Mouse (Mus musculus): ENCODE measurements at regions not wholly inside any gene's neighbourhood (a gene's known extent, or its start where the extent isn't known, plus 50 kb on each side); places are given as distances from the start of the nearest gene placed in this dataset.

DNA sequence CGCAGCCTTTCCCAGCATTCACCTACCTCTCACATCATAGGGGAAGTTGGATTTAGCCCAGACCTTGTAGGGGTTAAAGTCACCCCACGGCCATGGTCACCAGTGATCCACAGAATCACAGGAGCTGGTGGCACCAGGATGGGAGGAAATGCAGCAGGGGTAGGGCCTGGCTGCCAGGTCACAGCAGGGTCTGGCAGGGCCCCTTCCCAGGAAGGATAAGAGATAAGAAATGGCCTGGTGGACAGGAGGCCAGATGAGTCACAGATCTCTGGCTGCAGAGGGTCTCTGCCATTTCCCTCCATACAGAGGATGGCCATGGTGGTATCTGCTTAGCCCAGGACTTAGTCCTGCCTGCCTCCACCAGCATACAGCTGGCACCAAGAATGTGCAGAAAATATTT, 103.0 kb downstream of the Cstad start:
- no peak for DNase-seq

DNA sequence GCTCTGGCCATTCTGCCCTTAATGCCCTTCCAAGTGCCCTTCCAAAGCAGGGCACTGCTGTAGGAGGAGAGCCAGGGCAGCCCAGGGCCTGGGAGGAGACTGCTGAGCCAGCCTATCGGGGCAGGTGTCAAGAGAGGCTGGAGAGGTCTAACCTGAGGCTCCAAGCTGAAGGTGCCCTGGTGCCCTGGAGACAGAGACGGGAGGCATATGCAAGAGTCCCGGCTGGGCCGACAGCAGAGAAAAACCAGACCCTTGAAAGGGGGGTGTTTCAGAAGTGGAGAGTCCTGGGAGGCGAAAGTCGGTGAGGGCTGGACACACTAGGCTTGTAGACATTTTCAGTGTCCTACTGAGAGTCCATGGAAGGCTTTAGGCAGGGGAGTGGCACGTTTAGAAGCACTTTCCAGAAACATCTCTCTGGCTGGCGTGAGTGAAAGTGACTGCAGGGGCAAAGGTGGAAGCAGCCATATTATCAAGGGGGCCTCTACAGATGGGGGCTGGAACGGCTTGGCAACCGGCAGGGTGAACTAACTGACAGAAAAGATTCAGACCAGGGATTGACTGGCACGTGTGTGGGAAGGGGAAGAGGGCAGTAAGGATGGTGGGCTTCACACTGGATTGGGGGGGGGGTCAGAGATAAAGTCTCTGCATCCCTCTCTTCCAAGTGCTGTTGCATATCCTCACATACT, 101.1 kb downstream of the Cstad start:
- peak; percentile 6 for DNase-seq

DNA sequence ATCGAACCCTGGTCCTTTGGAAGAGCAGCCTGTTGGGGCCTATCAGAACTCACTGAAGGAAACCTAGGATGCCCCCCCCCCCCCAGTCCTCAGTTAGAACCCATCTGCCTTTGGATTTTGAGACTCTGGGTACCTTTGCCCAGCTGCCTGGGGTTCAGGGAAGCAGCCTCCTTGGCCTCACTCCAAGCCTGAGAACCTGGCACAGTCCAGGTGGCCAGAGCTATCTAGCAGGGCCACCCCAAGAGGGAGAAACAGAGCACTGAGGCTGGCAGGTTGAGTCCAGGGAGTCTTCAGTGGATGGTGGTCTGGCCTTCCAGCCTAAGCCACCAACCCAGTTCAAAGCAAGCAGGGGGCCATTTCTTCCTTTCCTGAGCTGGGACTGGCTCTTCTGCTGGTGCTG, 100.2 kb downstream of the Cstad start:
- no peak for DNase-seq

DNA sequence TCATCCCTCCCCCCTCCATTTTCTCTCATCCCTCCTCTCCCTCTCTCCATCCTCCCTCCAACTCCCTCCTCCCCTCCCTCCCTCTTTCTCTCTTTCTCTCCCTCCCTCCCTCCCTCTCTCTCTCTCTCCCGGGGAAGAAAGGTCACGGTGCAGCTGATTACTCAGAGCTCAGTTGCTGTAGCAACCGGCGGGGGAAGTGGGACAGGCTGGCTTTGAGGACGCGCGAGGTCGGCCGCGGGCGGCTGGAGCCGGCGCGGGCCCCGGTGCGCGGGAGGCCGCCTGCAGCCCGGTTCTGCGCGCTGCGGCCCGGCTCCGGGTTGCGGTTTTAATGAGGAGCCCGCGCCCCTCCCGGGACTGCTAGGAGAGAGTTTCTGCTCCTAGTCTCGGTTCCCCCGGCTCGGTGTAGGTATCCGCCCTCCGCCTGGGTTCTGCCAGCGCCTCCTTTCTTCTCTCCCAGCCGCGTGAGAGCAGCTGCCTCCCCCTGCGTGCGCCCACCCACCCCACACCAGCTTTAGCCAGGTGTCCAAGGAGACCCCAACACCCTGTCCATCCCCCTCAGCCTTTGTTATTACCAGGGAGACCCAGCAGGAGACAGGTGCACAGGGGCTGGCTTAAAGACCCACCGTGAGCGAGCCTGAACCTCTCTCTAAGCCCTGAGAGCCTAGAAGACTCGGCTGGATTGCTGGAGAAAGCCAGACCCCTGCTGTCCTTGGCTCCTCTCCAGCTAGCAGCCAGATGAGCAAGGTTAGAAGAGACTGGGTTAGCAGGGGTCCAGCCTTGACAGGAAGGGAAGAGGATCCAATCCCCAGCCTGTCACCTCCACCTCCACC, 98.6 kb downstream of the Cstad start:
- peak; percentile 99 for DNase-seq

DNA sequence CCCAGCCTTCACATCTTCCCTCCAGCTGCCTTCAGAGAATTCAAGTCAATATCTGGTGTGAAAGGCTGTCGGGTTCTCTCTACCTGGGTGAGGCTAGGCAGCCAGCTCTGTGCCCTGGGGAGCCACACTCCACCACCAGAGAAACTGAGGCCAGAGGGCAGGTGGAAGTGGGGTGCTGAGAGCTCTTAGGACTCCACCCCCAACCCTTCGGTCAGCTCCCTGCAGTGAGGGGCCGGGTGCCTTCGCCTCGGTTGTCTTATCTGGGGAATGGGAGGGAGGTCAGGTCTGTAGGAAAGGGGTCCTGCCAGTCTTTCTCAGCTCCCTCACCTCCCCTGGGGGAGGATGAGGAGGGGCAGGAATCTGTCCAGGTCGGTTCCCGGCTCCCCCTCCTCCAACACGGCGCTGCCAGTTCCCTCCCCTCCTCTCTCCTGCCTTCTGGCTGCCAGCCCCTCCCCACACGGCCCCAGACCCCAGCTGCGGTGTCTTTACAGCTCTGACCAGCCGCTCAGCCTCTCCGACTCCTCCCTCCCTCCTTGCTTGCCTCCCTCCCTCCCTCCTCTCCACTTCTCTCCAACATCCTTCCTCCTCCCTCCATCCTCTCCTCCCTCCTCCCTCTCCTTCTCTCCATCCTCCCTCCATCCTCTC, 97.8 kb downstream of the Cstad start:
- DNase-seq: no peak

DNA sequence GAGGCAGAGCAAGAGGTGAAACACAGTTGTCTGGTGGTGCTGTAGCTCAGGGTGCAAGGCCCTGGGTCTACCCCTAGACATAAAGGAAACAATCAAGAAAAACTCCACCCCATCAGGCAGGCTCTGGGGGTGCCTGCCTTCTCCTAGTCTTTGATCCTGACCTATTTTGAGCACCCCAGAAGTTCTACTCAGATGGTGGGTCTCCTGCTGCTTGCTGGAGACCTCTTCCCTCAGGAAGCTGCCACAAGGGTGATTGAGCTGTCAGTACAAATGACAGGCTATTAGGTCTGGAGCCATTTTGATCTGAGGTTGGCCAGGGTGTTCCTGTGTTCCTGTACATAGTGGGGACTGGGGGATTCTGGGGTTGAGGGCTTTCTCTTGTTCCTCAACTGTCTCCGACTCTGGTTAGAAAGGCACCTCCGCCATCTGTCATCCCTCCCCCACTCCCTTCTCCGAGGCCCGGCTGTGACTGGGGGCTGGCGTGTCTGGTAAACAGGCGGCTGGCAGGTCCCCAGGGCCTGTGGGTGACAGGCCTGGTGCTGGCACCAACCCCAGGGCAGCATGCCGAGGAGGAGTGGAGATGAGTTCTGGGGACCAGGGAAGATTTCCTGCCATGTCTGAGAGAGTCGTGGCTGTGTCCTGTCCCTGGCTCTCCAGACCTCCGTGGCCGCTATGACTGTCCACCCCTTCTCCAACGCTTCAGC, 97.2 kb downstream of the Cstad start:
- peak; percentile 80 for DNase-seq

DNA sequence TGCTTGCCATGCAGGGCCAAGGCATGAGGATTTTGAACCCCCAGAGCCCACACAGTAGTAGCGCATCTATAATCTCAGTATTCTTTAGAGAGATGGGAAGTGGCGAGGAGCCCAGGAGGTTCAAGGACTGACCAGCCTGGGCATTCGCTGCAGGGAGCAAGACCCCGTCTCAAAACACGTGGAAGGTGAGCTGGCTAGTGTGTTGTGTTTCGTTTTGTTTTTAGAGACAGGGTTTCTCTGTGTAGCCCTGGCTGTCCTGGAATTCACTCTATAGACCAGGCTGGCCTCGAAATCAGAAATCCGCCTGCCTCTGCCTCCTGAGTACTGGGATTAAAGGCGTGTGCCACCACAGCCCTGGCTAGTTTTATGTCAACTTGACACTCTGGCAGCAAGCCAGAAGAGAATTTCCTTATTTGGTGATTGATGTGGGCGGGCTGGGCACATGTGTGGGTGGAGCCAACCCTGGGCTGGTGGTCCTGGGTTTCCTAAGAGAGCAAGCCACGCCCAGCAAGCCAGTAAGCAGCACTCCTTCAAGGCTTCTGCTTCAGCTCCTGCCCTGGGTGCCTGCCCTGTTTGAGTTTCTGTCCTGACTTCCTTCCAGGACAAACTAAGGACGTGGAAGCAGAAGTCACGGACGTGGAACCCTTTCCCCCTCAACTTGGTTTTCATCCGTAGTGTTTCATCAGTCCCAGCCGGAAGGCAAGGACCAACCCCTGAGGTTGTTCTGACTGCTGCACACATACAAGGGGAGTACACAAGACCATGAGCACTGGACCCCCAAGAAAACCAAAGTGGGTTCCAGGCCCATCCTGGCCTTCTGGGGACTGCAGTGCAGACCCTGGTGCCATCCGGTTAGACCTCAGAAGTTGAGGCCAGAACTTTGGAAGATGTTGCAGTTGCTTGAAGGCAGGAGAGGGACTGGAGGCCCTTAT, 96.4 kb downstream of the Cstad start:
- peak; percentile 71 for DNase-seq

DNA sequence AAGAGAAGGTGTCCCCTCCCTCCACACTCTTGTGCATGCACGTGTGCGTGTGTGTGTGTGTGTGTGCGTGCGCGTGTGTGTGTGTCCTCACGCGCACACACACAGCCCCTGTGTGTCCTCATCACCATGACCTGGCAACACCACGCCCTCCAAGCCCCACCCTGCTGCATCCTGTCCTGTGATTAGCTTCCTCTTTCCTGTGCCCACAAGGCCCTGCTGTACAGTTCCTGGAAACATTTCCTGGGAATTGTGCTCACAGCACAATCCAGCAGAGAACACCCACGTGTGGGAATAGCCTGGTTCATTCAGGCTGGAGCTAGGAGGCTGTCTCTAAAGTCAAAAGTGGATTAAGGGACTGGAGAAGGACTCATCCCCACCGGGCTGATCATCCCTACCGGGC, 95.5 kb downstream of the Cstad start:
- no peak for DNase-seq

DNA sequence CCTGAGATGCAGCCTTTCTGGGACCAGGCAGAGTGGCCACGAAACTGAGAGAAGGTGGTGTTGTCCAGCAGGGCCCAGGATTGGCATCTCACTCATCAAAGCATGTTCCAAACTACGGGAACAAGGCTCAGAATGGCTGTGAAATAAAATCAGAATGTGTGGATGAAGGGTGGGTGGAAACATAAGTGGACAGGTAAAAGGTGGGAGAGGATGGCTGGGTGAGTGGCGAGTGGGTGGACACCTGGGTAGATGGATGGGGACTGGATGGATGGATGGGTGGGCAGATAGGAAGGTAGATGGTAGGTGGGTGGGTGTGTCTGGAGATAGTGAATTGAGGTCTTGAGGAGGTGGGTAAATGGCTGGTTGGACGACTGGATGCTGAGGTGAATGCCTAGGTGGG, 93.6 kb downstream of the Cstad start:
- no peak for DNase-seq

DNA sequence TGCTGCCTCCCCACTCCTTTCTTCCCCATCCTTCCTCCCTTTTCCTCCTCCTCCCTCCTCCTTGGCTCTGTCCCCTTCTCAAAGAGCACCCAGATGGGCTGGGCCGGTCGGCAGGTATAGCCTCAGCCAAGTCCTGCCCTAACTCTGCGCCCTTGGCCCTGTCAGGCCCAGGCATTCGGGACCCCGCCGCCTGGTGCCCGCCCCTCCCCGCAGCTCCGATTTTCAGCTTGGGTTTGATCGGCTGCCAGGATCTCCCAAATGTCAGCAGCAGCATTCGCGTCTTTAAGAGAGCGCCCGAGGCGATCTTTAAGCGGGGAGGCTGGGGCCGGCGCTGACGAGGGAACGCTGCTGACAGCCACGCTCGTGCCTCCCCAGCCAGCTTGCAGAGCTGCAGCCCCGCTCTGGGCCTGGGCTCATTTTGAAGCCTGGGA, 92.3 kb downstream of the Cstad start:
- DNase-seq: peak; percentile 77

DNA sequence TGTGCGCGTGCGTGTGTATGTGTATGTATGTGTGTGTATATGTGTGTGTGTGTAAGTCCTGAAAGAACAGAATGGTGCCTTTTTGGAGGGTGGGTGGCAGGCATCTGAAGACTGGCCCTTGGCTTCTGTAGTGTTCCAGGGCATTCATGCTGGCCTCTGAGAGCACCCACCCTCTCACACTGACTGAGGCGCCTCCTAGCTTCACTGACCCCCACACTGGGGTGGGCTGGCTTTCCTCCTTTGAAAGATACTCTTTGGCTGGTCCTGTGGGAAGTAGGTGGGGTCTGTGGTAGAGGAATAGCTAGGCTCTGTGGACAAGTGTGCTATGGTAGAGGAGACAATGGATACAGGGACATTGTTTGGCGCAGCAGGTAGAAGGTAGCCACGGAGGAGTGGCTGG, 91.5 kb downstream of the Cstad start:
- no peak for DNase-seq

DNA sequence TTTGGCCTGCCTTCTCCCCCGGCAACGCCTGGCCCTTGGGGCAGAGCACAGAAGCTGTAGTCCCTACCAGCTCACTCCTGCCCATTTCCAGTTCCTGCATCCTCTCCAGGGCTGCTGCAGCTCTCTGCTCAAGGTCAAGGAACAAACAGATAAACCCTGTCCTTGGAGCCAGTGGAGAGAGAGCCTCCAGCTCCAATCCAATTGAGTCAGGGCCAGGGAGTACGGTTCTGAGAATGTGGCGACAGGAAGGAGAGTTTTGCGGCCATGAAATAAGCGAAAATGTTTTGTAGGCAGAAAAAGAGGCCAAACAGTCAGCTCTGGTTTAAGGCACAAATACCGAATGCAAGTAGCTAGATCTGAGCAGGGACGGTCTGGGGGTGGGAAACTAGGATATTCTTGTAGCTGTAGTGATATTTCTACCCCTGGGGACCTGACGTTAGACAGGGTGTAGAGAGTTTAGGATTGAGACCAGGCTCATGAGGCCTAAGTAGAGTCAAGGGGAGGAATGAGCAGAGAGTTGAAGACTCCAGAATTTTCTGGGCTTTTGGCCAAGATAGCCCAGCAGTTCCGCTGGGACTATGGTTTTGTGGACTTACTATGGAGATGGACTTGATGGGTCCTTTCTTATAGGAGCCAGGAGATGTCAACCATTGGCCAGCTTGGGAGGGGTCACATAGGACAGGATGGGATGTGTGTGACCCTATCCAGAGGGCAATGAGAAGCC, 90.5 kb downstream of the Cstad start:
- no peak for DNase-seq

DNA sequence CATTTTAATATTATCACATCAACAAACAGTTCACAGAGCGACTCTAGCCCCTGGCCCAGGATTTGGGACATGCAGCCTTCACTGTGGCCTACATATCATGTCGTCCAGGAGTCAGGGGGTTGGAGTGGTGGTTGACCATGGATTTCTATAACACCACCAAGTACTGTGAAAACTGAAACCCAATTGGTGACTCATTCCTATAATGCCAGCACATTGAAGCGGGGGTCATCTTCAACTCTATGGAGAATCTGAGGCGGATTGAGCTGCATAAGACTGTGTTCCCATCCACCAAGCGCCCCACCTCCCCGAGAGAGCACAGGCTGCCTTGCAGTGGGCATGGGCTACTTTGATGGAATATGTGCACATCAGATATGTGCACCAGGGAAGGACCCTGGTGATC, 89.6 kb downstream of the Cstad start:
- no peak for DNase-seq

DNA sequence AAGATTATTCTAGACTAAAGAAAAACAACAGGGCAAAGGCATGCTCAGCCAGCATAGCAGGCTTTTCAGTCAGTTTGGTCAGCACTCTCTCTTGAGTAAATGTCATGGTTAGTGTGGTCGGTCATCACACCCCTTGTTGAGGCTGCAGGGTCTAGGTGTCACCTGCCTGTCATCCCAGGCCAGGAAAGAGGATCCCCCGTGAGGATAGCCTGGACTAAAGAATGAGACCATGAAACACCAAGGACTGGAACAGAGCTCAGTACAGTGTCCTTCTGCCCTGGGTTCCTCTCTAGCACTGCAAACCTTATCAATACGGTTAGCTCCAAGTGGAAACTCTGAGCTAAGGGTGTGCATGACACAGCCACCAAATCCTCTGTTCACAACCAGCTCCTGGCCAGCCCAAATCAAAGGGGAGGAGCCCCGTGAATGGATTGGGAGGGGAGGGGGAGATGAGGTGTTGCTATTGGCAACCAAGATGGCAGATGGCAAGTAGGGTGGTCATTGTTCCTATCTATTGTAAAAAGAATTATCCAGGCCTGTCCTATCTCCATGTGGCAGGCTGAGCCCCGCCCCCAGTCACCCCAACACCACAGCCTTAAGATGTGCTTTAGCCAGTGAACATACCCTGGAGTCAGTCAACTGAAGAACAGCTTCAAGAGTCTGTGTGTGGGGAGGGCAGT, 87.4 kb downstream of the Cstad start:
- peak; percentile 80 for DNase-seq

DNA sequence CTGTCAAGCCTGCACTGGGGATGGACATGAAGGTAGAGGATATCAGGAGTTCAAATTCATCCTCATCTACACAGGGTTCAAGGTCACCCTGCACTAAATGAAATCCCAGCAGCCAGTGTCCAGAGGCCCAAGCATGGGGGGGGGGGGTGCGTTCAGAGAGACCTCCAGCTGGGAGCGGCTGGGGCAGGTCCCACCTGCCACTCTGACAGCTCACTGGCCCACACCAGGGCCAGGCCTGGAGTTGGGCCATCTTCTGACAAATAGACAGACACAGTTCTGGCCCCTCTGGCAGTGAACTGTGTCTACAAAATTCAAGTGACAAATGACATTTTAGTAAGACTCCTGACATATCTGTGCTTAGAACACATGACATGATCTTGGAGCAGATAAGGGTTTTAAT, 86.8 kb downstream of the Cstad start:
- no peak for DNase-seq

DNA sequence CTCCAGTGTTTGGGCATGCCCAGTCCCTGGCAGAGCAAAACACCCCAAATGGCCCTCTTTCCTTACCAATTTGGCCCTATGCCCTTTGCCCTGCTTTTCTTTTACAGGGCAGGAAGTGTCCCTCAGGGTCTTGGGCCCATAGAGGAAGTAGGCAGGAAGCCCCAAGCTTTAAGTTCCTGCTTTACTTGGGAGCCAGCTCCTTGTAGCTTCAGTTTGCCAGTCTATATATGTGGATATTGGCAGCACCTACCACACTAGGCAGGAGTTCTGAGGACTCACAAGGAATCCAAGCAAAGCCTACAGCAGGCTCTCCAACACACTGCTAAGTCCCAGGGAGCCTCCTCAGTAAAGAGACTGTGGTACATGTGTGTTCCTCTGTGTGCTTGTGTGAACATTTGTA, 84.2 kb downstream of the Cstad start:
- no peak for DNase-seq

DNA sequence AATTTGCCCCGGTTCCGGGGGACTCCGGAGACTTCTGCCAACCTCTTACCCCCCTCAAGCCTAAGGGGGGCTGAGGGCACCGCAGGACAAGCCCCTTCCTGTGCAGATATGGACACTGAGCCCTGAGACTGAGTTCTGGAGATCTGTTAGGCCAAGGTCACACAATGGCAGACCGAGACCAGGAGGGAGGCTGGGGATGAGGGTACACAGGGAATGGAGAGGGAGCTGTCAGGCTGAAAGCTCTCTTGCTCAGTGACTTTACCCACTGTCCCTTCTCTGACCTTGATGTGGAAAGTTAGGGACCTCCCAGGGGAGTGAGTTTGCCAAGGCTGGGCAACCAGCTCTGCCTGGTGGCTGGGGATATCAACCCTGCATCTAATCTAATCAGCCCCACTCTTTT, 82.7 kb downstream of the Cstad start:
- peak; percentile 48 for DNase-seq

DNA sequence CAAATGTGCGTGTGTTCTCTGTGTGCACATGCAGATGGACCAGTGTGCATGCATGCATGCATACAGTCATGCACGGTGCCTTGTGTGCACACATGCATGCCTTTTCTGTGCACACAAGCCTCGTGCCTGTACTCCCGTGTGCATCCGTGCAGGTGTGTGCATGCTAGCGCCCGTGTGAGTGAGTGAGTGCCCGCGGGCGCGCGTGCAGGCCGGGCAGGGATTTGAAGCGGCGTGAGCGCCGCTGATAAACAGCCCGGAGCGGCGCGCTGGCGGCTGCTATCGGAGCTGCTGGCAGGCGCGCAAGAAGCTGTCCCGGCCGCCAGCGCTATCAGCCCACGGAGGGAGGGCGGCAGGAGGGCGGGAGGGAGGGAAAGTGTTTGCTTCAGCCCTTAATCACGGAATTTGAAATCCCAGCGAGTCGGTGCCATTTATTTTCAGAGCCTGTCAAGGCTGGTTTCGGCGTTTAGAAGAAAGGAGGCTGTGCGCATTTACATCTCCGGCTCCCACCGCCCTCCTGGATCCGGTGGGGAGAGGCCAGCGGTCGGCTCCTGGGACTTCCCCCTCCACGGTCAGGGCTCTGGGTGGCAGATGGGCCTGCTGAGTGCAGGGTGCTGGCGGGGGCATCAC, 82.1 kb downstream of the Cstad start:
- DNase-seq: peak; percentile 84

DNA sequence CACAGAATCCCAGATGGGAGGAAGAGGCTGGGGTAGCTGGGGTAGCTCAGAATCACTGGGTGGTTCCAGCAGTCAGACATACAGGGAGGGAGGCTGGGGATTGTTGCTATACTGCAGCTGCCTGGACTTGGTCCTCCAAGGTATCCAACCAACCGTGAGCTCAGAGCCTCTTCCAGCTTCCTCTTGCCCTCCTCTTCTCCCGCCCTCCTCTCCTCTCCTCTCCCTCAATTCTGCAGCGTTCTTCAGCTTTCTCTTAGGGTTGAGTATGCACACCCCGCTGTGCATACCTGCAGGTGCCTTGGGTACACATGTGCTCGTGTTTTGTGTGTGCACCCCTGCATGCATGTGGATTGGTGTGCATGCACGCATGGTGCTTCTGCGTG, 81.6 kb downstream of the Cstad start:
- no peak for DNase-seq

DNA sequence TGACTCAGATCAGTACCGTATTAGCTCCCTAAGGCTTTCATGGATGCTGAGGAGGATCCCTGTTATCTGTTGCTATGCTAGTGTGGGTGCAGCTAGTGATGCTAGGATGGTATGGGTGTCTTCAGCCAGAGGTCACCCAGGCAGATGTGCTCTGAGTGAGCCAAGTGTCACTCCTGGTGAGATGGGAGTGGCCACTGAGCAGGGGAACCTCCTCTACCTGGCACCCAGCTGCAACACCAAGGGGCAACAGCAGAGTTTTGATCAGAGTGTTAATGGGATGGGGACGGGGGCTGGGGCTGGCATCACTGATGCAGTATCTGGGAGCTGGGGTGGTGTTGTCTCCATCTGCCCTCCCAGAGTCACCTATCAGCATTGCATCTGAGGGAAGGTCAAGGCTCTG, 81.0 kb downstream of the Cstad start:
- no peak for DNase-seq

Data from retina, postnatal 1 day (tissue).